Mouse (Mus musculus) CH12.LX (cell line): ENCODE measurements around the gene Skap2. TPM values are rescaled to one million over a fixed set of nuclear protein-coding genes. Genes with fewer than 3 reads are reported as not detected.
A peak's percentile ranks its signal among the peaks of the same experiment; 100 is the strongest.

Experiments
- DNase-seq: peaks from one replicate; pipeline ENCODE4 v3.0.0-alpha.2; 2013; ENCODE audit errors: extremely low read depth
- H3K27ac ChIP-seq: 2 replicates; pipeline ENCODE4 v1.5.1; 2012; ENCODE audit warnings: low read depth, mild to moderate bottlenecking, control low read depth, moderate library complexity; ENCODE audit not compliant: insufficient read depth
- H3K27me3 ChIP-seq: replicated peaks from 2 replicates; pipeline ENCODE3; 2012; ENCODE audit warnings: inconsistent platforms
- H3K36me3 ChIP-seq, 2 experiments: replicated peaks in 1 of 2; 2 replicates each; pipeline versions ENCODE3 to v1.6.1; 2012; ENCODE audit warnings: inconsistent platforms in 1 of 2, low read length in 1 of 2, mild to moderate bottlenecking in 1 of 2, mixed read lengths in 1 of 2, moderate library complexity in 1 of 2; ENCODE audit not compliant: control insufficient read depth in 1 of 2, insufficient read depth in 1 of 2
- H3K4me1 ChIP-seq, 2 experiments: 2 replicates each; pipeline ENCODE4 v1.6.1; 2012; ENCODE audit warnings: inconsistent platforms in 1 of 2, moderate library complexity in 1 of 2; ENCODE audit not compliant: insufficient read depth in 2 of 2, control insufficient read depth in 1 of 2
- H3K4me2 ChIP-seq: 2 replicates; pipeline ENCODE4 v1.6.1; 2012; ENCODE audit warnings: low read depth, mild to moderate bottlenecking, control low read depth; ENCODE audit not compliant: poor library complexity, insufficient read depth, severe bottlenecking
- H3K4me3 ChIP-seq, 3 experiments: fragments of 150-350 bp in 1 of 3; sonication (generic) in 1 of 3; replicated peaks in 1 of 3; 2 replicates each; pipeline versions ENCODE3 to v1.5.1; 2011 to 2012; ENCODE audit warnings: low read depth in 2 of 3, low read length in 2 of 3, mild to moderate bottlenecking in 2 of 3, moderate library complexity in 2 of 3, control low read depth in 1 of 3, improper control_type of control experiment in 1 of 3, inconsistent platforms in 1 of 3, mixed read lengths in 1 of 3; ENCODE audit not compliant: poor library complexity in 1 of 3
- H3K79me2 ChIP-seq: replicated peaks from 2 replicates; pipeline ENCODE4 v1.6.1; 2012; ENCODE audit warnings: mild to moderate bottlenecking, moderate library complexity; ENCODE audit not compliant: control insufficient read depth, poor library complexity, insufficient read depth, severe bottlenecking; ENCODE audit errors: extremely low read depth
- H3K9ac ChIP-seq: 2 replicates; pipeline ENCODE4 v1.6.1; 2012; ENCODE audit warnings: low read depth, mild to moderate bottlenecking, control low read depth, moderate library complexity; ENCODE audit not compliant: insufficient read depth
- H3K9me3 ChIP-seq: replicated peaks from 2 replicates; pipeline ENCODE3; 2012; ENCODE audit warnings: low read length, inconsistent platforms, mixed read lengths
- BHLHE40 ChIP-seq: IDR thresholded peaks from 2 replicates; pipeline ENCODE4 v1.6.1; 2011; ENCODE audit warnings: mild to moderate bottlenecking, low read depth, low read length, improper control_type of control experiment
- CHD1 ChIP-seq: IDR thresholded peaks from 2 replicates; pipeline ENCODE4 v1.6.1; 2012; ENCODE audit warnings: low read depth, low read length, improper control_type of control experiment, inconsistent platforms
- CHD2 ChIP-seq: IDR thresholded peaks from 2 replicates; pipeline ENCODE4 v1.6.1; 2011; ENCODE audit warnings: low read length, improper control_type of control experiment
- CTCF ChIP-seq, 2 experiments: IDR thresholded peaks in 1 of 2; conservative IDR thresholded peaks in 1 of 2; 2 replicates each; pipeline ENCODE4 v1.5.1; 2011 to 2012; ENCODE audit warnings: low read depth in 2 of 2, low read length in 2 of 2, improper control_type of control experiment in 1 of 2, inconsistent platforms in 1 of 2, mild to moderate bottlenecking in 1 of 2, moderate library complexity in 1 of 2
- ELF1 ChIP-seq: IDR thresholded peaks from 2 replicates; pipeline ENCODE4 v1.6.1; 2014; ENCODE audit warnings: low read depth, mild to moderate bottlenecking, inconsistent platforms, low read length, improper control_type of control experiment
- GABPA ChIP-seq: IDR thresholded peaks from 2 replicates; pipeline ENCODE4 v1.6.1; 2012; ENCODE audit warnings: low read depth, low read length, improper control_type of control experiment, inconsistent platforms; ENCODE audit not compliant: insufficient replicate concordance
- JUN ChIP-seq: IDR thresholded peaks from 2 replicates; pipeline ENCODE4 v1.6.1; 2011; ENCODE audit warnings: low read depth, mild to moderate bottlenecking, low read length, improper control_type of control experiment, moderate library complexity; ENCODE audit not compliant: insufficient read depth
- JUND ChIP-seq: conservative IDR thresholded peaks from 2 replicates; pipeline ENCODE4 v1.6.1; 2011; ENCODE audit warnings: low read depth, low read length, improper control_type of control experiment
- MAFK ChIP-seq: IDR thresholded peaks from 2 replicates; pipeline ENCODE4 v1.6.1; 2011; ENCODE audit warnings: low read length, improper control_type of control experiment; ENCODE audit not compliant: insufficient replicate concordance
- MAZ ChIP-seq: IDR thresholded peaks from 2 replicates; pipeline ENCODE4 v1.6.1; 2012; ENCODE audit warnings: low read depth, mild to moderate bottlenecking, inconsistent platforms, low read length, improper control_type of control experiment, moderate library complexity
- MEF2A ChIP-seq: IDR thresholded peaks from 2 replicates; pipeline ENCODE4 v1.6.1; 2014; ENCODE audit warnings: low read depth, mild to moderate bottlenecking, inconsistent platforms, low read length, improper control_type of control experiment, borderline replicate concordance
- POLR2AphosphoS2 ChIP-seq: IDR thresholded peaks from 2 replicates; pipeline ENCODE4 v1.6.1; 2011; ENCODE audit warnings: low read depth, low read length, improper control_type of control experiment
- RAD21 ChIP-seq: IDR thresholded peaks from 2 replicates; pipeline ENCODE4 v1.6.1; 2011; ENCODE audit warnings: low read depth, mild to moderate bottlenecking, low read length, improper control_type of control experiment, moderate library complexity
- SMC3 ChIP-seq: IDR thresholded peaks from 2 replicates; pipeline ENCODE4 v1.6.1; 2011; ENCODE audit warnings: low read depth, low read length, improper control_type of control experiment
- TCF12 ChIP-seq: IDR thresholded peaks from 2 replicates; pipeline ENCODE4 v1.6.1; 2014; ENCODE audit warnings: low read depth, mild to moderate bottlenecking, inconsistent platforms, low read length, improper control_type of control experiment
- UBTF ChIP-seq: IDR thresholded peaks from 2 replicates; pipeline ENCODE4 v1.6.1; 2012; ENCODE audit warnings: low read depth, mild to moderate bottlenecking, inconsistent platforms, low read length, improper control_type of control experiment, moderate library complexity
- USF1 ChIP-seq: IDR thresholded peaks from 2 replicates; pipeline ENCODE4 v1.6.1; 2014; ENCODE audit warnings: low read depth, mild to moderate bottlenecking, inconsistent platforms, low read length, improper control_type of control experiment
- ZKSCAN1 ChIP-seq: IDR thresholded peaks from 2 replicates; pipeline ENCODE4 v1.6.1; 2012; ENCODE audit warnings: low read depth, inconsistent platforms, low read length, improper control_type of control experiment, borderline replicate concordance
- ZNF384 ChIP-seq: IDR thresholded peaks from 2 replicates; pipeline ENCODE4 v1.6.1; 2012; ENCODE audit warnings: low read depth, low read length, improper control_type of control experiment, inconsistent platforms
- dilution Hi-C: fragments of 300-500 bp; cut with MboI; formaldehyde crosslinking; loops from 2 replicates; pipeline ENCODE4 v1.14.3; 2020; ENCODE audit warnings: low sequenced_read_pairs; ENCODE audit not compliant: extremely low pct_unique_long_range_greater_than_20kb, extremely low pct_ligation_motif_present
- in situ Hi-C: fragments of 300-500 bp; cut with MboI; formaldehyde crosslinking; loops from 3 replicates; pipeline ENCODE4 v1.14.3; 2019; ENCODE audit warnings: low sequenced_read_pairs, low pct_ligation_motif_present, low pct_unique_long_range_greater_than_20kb, mixed read lengths
- polyA plus RNA-seq: library from polyadenylated mRNA; unstranded; fragments of >175 nt; gene quantifications from 2 replicates; pipeline ENCODE4 v1.2.1, GENCODE M21; 2012; ENCODE audit warnings: low read depth; ENCODE audit not compliant: insufficient read length
- total RNA-seq, 2 experiments: library from RNA; depleted of rRNA; stranded (reverse); fragments of 300-350 nt in 1 of 2; fragments of >200 nt in 1 of 2; gene quantifications; 2 replicates each; pipeline ENCODE4 v1.2.3; 2012 to 2014

The Skap2 gene
- total and polyA plus RNA-seq, 3 experiments, result 25.8 to 76.1 (median 51.9) TPM

- H3K27ac ChIP-seq, result no peak overlapping the region
- H3K4me1 ChIP-seq, result peaks cover 0 to 13% of the 10 kb centered on the region in 2 experiments; a peak in 2 of 4 replicates
- H3K9ac ChIP-seq, result no peak overlapping the region
- dilution Hi-C loops (no loop called here), in situ Hi-C loops (no loop called here)
- H3K4me2 ChIP-seq, result no peak overlapping the region
- no peak overlapping the region for H3K4me3 ChIP-seq
- TF ChIP-seq UBTF (no peak), POLR2AphosphoS2 (no peak), SMC3 (peak; percentile 63), JUN (peak; percentile 52), JUND (0 out of 2 replicates have a peak, but pooled peaks have one; percentile 48), CTCF (conservative IDR thresholded peaks at IDR 0.05 in 1 of 2, IDR thresholded peaks at IDR 0.05 in 1 of 2; ENCODE audit: low read depth in 2 of 2, low read length in 2 of 2) (peak; percentile 17 to 71; a peak in 2 of 4 replicates), ZKSCAN1 (no peak), USF1 (no peak), GABPA (no peak), MAFK (no peak), BHLHE40 (peak; percentile 95), CHD2 (no peak), MAZ (peak; percentile 39; the same call in 1 of the 2 replicates), RAD21 (peak; percentile 59), CHD1 (no peak), ZNF384 (peak; percentile 91)
- no peaks in the 10 kb centered on the region for H3K9me3 ChIP-seq
- DNase-seq, result peak; percentile 67
- no peaks in the 10 kb centered on the region for H3K27me3 ChIP-seq
- no peaks in the 10 kb centered on the region for H3K79me2 ChIP-seq
- H3K36me3 ChIP-seq, result peaks cover 0 to 35% of the 10 kb centered on the region in 2 experiments
Observed at GRCm38 (mm10) chr6:51875884-51876626, 136.3 kb downstream of the Skap2 start.

- H3K9ac ChIP-seq, result no peak overlapping the region
- in situ Hi-C loops, result loop anchor here (25.0 kb wide), 1 partner anchor 487 kb away; no protein-coding TSS in a partner anchor
- no peaks in the 10 kb centered on the region for H3K27me3 ChIP-seq
- no peak for DNase-seq
- no peaks in the 10 kb centered on the region for H3K9me3 ChIP-seq
- peaks cover 0 to 26% of the 10 kb centered on the region in 2 experiments for H3K36me3 ChIP-seq
- no peak overlapping the region for H3K4me3 ChIP-seq
- H3K27ac ChIP-seq, result no peak overlapping the region
- TF ChIP-seq ELF1 (no peak), MEF2A (no peak), TCF12 (no peak)
- H3K79me2 ChIP-seq, result no peaks in the 10 kb centered on the region
- dilution Hi-C loops, result no loop called here
- peaks cover 0 to 10% of the 10 kb centered on the region in 2 experiments; a peak in 2 of 4 replicates for H3K4me1 ChIP-seq
- no peak overlapping the region for H3K4me2 ChIP-seq
Observed at GRCm38 (mm10) chr6:51874035-51874434, 138.3 kb downstream of the Skap2 start.
